Mouse (Mus musculus) urinary bladder, postnatal 36 days (tissue): Measurements from ENCODE around the gene Numbl.
A peak's percentile ranks its signal among the peaks of the same experiment; 100 is the strongest.

Experiments used
- DNase-seq, 2 experiments: peaks; one replicate each; pipeline ENCODE4 v3.0.0; 2022; ENCODE audit warnings: low spot score in 2 of 2, mixed read lengths in 1 of 2

Numbl gene

DNA sequence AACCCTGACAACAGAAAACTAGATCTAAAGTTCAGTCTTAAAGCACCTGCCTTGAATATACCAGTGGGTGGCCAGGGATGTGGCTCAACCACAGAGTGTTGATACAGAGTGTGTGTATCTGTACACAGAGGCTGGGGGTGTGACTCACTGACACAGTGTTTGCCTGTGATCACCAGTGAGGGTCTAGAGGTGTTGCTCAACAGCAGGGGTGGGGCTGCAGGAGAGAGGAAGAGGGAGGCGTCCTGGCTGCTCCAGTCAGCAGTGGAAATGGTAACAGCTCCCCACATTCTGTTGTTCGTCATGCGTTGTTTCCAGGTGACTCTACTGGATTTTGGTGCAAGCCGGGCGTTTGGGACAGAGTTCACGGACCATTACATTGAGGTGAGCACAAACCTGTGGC is 6.3 kb upstream of the Numbl start:
- DNase-seq = peak; percentile 29 to 67

DNA sequence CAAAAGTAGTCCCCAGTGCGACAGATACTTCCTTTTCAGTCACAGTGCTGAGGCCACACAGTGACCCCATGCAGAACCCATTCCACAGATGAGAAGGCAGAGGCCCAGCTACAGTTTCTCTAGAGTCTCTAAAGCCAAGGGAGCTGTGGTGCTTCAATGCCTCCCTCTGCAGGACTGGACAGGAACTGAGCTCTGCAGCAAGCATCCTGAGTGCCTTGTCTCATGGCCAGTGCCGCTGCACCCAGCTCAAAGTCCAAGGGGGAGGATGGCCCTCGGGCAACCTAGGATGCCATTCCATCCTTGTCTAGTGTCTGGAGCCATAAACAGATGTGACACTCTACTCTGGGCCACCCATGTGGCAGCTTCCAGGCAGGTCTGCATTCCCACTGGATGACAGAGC is 2.5 kb upstream of the Numbl start:
- DNase-seq = no peak

DNA sequence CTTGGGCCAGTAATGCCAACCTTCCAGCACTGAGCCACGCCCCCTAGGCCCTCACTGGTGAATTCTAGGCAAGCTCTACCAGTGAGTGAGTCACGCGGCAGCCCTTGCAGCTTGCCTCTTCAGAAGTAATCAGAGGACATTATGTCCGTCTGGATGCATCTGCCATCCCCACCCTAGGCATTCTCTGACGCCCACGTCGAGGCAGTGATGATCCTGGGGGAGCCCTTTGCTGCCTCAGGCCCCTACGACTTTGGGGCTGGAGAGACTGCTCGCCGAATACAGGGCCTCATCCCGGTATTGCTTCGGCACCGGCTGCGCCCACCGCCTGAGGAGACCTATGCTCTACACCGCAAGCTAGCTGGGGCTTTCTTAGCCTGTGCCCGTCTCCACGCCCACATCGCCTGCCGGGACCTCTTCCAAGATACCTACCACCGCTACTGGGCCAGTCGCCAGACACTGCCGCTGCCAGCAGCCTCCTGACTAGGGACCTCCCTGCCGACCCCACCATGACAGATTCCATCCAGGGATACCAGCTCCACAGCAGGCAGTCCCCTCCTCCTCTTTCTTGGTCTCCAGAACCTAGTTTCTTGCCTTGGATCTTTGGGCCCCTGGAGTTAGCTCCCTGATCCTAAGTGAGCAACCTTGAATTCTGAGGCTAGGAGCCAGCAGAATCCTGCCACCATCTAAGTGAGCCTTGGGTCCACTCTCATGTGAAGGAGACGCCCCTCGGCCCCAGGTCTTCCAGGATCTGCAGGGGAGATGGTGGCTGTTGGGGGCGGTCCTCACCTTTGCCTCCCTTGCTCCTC is 984 bp upstream of the Numbl start:
- peak in 1 of 2 experiments; percentile 42 for DNase-seq

DNA sequence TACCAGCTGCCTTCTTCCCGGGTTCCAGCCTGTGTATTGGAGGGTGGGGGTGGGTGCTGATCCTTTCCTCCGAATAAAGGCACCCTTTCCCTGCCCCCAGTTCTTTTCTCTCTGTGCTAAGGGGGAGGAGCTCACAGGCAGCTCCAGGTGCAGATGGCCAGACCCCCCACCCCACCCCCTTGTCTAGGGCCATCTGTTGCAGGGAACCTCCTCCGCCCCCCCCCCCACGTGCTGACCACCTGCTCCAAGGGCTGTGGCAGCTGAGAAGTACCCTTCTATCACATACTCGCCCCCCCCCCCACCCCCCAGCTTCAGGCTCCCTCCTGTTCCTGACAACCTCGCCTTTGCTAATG is 405 bp upstream of the Numbl start:
- DNase-seq = no peak

DNA sequence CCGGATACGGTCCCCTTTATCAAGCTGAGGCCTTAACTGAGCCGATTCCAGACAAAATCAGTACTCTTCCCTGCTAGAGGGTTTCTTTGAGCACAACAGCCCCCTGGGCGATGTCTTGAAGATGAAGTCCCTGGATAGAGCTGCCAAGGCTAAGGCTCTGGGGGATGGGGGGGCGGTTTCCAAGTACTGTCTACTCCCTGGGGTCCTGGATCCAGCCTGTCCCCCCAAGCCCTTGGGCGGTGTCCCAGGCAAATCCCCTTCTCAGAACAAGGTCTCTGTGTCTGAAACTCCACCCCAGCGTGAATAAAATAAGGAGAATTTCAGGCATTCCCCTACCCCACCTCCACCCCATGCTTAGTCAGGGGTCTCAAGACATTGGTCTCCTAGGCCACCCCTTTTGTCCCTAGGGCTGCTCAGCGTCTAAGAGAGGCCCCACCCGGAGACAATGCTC is 1.1 kb downstream of the Numbl start:
- no peak for DNase-seq

DNA sequence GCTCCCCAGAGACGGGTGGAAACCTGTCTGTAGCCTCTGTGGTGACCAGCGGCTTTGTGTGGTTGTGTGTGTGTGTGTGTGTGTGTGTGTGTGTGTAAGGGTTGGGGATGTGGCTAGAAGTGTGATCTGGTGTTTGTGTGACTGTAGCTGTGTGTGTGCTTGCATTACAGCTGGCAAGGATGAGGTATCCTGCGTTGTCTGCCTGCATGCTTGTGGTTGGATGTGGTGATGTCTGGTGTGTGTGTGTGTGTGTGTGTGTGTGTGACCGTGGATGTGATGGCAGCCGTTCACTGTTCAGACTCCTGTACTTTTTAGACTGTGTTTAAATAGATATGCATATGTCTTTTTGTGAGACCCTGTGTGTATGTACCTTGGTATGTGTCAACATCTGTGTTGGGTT is 1.5 kb downstream of the Numbl start:
- no peak for DNase-seq

DNA sequence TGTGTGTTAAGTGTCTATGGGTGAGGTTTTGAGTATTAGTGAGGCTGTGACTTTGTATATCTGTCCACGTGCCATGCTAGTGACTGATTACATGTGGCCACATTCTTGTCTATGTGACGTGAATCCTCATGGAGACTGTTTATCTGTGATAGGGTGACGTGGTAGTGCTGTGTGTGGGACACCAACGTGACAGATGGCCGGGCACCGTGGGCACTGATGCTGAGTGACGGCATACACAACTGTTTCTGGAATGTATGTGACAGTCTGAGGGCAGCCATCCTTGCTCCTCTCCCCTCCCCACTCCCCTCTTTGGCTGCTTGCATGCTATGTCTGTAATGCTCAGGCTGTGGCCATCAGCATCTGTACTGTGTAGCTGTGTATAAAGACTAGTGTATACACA is 2.6 kb downstream of the Numbl start:
- no peak for DNase-seq

DNA sequence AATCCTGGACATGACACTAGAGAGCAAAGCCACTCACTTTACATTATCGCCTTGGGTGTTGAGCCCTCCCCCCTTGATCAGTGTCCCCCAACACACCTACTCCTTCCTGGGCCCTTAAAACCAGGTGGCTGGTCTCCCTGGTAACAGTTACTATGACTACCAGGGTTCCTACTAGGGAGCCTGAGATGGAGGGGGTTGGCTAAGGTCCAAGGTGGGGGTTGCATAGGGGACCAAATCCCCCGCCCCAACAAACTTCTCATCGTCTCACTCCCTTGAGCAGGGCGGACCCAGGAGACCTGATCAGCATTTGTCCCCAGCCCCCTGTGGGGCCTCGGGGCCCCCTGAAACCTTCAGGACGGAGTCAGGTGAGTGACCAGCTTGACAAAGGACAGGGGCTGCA is 3.7 kb downstream of the Numbl start:
- DNase-seq = no peak

DNA sequence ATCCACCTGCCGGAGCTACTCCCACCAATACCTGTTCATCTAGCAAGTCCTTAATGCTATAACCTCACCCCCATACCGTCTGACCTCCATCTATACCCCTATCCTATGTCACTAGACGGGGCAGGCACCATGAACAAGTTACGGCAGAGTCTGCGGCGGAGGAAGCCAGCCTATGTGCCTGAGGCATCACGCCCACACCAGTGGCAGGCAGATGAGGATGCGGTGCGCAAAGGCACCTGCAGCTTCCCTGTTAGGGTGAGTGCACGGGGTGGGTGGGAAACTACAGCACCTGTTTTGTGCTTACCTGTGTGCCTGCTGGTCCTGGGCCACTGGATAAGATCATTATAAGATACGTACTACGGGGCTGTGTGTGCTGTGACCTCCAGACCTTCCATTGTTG is 6.5 kb downstream of the Numbl start:
- no peak for DNase-seq

DNA sequence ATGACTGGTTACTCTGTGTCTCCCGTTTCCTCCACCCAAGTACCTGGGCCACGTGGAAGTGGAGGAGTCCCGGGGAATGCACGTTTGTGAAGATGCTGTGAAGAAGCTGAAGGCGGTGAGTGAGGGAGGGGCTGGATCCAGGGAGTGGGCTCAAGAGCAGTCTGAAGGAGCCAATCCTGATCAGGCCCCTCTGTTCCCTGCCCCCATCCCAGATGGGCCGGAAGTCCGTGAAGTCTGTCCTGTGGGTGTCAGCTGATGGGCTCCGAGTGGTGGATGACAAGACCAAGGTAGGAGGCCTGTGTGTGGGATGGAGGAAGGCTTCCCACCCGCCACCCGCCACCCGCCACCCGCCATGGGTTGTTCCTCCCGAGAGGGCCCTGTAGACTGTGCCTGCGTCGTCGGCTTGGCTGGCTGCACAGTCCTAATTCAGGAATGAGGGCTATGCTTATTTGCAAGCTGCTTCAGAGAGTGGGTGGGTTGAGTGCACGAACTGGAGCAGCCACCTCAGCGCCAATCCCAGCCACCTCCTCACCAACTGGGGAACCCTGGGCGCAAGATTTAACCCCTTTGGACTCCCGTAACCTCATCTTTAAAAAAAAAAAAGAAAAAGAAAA is 8.4 kb downstream of the Numbl start:
- no peak for DNase-seq

DNA sequence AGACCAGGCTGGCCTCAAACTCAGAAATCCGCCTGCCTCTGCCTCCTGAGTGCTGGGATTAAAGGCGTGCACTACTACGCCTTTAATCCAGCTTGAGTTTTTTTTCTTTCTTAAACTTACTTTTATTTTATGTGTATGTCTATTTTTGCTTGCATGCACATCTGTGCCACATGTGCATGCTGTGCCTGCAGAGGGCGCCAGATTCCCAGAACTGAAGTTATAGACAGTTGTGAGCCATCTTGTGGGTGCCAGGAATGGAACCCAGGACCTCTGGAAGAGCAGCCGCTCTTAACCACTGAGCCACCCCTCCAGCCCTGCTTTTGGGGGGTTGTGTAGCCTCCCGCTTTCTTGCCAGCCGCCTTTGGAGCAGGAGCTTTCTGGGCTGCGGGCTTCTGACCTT is 13.2 kb downstream of the Numbl start:
- DNase-seq = no peak

DNA sequence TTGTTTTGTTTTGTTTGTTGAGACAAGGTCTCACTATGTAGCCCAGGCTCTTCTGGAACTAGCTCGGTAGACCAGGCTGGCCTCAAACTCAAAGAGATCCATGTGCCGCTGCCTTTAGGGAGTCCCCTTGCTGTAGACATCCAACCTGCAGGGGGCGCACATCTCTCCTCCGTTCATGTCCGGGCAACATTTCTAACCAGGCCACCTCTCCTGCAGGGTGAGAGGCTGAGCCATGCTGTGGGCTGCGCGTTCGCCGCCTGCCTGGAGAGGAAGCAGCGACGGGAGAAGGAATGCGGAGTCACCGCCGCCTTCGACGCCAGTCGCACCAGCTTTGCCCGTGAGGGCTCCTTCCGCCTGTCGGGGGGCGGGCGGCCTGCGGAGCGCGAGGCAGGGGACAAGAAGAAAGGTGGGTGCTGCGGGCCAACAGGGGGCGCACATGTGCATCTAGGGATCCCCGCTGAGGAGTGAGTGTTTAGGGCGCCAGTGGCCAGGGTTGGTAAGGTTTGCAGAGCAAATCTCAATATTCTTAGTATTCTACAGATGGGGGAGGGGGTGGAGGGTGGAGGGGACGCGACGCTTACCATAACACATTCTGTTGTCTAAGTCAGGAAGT is 15.6 kb downstream of the Numbl start:
- DNase-seq = no peak

DNA sequence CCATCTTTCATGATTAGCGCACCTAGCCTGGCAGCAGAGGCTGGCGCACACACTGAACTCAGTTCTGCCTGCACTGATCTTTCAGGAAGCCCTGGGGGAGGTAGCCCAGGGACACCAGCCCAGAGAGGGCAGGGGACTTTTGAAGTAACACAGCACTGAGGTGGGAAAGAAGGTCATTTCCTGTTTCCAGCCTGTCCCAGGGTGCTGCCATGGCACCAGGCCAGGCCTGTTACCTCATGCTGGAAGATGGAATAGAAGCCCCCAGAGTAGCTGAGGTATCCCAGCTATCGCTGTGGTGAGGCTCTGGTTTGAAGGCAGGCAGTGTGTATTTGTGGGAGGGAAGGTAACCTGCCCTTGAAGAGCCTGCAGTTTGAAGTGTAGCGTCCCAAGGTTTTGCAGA is 16.7 kb downstream of the Numbl start:
- no peak for DNase-seq

DNA sequence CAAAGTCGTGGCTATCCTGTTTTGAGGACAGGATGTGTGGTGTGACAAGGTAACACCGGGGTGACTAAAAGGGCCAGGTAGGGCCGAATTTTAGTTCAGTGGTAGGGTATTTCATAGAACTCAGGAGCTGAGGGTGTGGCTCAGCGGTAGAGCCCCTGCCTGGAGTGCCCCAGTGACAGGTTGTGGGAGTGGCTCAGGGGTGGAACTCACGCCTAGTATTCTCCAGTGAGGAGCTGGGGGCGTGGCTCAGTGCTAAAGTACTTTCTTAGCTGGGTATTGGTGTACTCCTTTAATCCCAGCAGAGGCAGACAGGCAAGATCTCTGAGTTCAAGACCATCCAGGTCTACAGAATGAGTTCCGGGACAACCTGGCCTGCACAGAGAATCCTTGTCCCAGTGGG is 17.8 kb downstream of the Numbl start:
- DNase-seq = no peak

DNA sequence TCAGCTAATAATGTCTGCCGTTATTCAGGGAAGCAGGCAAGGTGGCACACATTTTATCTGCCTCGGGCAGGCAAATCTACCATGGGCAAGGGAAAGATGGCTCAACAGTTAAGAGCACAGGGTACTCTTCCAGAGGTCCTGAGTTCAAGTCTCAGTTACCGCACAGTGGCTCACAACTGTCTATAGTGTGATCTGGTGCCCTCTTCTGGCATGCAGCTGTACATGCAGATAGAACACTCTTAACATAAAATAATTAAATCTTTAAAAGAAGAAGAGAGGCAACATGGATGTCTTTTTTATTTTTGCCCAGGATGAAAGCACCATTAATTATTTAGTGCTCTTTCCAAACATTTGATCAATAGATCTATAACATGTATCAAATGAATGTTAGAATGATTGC is 19.0 kb downstream of the Numbl start:
- no peak for DNase-seq

DNA sequence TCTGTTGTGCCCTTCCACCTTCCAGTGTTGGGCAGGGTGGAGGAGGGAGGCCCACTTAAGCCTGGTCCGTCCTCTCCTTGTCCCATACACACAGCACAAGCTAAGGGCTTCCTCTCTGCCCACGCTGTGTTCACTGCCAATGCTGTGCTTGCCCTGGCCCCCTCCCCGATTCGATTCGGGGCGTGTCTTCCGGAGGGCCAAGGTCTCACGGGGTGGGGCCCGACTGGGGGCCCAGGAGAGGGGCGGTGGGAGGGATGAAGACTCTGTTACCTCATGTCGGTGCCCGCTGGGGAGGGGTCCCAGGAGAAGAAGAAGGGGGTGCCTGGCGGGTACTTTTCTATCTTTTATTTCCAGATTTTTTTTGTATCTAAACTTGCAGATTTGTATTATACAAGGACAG is 23.5 kb downstream of the Numbl start:
- DNase-seq = no peak

DNA sequence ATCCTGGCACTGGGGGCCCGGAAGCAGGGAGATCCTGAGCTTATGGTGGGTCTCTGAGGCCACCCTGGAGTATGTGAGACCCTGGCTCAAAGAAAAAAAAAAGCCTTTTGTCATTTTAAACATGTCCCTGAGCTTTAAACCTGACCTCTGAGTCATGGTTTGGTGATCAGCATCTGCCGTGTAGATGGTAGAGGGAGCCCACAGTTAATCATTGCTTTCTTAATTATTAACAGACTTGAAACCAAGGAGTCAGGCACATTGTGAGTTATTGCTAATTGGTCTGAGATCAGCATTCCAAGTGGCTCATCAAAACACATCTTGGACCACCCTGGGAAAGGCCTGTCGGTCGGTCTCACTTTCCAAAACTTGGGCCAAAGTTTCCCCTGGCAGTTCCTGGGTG is 24.0 kb downstream of the Numbl start:
- DNase-seq = no peak

DNA sequence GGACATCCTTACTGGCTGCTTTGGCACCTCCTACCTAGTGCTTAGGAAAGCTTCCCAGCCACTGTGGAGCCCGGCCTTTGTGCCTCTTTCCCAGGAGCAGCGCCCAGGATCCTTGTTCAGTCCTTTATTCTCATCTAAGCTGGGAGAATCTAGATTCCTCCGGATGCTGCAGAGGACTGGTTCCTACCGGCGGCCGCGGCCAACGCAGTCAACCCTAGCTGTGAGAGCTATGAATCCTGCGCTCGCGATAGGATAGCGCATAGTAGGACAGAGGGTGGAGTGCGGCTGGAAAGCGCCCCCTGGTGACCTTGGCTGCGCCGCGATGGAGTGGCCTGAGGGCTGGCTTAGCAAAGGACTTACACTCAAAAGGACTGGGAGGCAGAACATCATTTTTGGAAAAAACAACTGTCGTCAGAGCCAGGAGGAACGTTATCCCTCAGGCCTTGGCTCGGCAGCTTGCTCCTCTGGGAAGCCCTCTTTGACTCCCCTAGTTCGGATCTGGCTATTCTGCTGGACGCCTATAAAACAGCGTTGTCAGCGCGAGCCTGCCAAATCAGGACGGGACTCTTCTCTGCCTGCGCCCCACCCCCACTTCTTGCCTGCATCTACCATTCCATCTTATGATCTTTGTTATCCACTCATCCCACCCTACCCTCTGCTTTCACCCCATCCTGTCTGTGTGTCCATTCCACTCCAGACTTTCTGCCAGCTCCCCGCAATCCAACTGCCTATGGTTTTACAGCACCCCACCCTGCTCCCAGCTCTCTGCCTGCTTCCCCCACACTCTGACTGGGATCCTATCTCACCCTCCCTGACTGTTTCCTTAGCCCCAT is 26.8 kb downstream of the Numbl start:
- peak in 1 of 2 experiments; percentile 72 for DNase-seq

DNA sequence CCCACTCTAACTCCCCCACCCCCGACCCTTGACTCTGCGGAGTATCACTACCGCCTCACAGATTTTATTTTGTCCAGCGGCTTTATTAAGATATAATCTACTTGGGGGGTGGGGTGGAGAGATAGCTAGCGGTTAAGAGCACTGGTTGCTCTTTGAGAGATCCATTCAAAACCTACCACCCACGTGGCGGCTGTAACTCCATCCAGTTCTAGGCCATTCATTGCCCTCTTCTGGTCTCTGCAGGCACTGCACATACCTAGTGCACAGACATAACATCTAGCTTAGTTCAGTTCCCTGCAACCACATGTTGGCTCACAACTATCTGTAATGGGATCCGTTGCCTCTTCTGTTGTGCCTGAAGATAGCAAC is 27.4 kb downstream of the Numbl start:
- peak in 1 of 2 experiments; percentile 74 for DNase-seq

DNA sequence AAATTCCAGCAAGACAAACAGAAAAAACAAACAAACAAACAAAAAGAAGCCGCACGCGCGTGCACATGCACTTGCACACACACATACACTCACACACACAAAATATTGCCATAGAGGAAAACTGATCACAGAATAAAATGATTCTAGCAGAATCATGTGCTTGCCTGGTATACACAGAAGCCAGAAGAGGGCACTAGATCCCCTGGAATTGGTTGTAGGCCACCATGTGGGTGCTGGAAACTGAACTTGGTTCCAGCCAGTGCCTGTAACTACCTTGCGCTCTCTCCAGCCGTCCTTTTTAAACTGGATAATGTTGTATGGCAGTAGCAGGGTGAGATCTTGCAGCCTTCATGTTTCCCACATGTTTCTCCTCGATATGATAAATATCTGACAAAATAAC is 30.5 kb downstream of the Numbl start:
- DNase-seq = no peak

DNA sequence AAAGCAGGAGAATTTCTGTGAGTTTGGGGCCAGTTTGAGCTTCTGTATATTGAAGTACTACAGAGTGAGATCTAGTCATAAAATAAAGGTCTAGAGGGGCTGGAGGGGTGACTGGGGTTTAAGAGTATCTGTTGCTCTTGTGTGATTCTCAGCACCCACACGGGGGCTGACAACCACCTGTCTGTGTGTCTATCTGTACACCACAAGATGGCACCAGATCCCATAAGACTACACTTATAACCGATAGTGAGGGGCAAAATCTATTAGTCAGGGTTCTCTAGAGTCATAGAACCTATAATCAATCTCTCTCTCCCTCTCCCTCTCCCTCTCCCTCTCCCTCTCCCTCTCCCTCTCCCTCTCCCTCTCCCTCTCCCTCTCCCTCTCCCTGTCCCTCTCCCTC is 32.3 kb downstream of the Numbl start:
- no peak for DNase-seq

DNA sequence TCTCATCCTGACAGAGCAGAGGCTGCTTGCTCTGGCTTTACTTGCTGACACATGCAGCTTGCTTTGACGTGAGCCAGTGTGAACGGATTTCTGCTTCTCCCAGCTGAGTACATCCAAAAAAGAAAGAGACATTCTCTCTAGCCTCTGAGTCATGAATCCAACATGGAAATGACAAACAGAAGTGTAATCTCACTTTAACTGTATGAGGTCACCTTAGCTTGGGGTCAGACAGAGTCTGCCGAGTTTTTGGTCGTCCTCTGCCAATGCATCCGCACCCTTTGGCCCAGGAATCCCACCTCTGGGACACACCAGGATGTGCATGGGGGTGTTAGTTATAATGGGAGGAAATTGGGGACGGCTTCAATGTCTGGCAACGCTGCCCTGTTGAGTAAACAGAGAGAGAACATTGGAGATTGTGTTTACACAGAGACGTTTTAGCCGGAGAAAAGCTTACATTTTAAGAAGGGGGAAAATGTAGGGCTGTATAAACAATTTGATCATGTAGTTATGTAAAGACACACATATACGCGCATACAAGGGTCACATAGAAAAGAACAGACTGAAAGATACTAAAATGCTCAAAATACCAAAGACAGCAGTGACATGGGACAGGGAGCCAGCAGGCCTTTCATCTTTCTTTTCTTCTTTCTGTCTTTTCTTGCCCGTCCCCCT is 33.7 kb downstream of the Numbl start:
- DNase-seq = peak; percentile 59 to 67
